Mouse (Mus musculus) left cerebral cortex, postnatal 10 days (tissue): Measurements from ENCODE around the gene Mettl13. TPM values are rescaled to one million over a fixed set of nuclear protein-coding genes. Genes with fewer than 3 reads are reported as not detected.
A peak's percentile ranks its signal among the peaks of the same experiment; 100 is the strongest.

ENCODE experiments used
- DNase-seq, 2 experiments: peaks; one replicate each; pipeline ENCODE4 v3.0.0; 2021 to 2022; ENCODE audit warnings: low spot score in 2 of 2, mixed read lengths in 1 of 2; ENCODE audit errors: extremely low spot score in 1 of 2
- intact Hi-C: fragments of 180-260 bp; cut with DNase I; formaldehyde crosslinking; loops from one replicate; pipeline ENCODE4 v1.15.1; 2025
- total RNA-seq, 2 experiments: library from RNA; stranded (reverse); gene quantifications; 2 replicates each; pipeline ENCODE4 v1.2.3; 2021

The Mettl13 gene
- total RNA-seq, result 10 to 100 TPM; 11.4 to 14.4 TPM

DNA sequence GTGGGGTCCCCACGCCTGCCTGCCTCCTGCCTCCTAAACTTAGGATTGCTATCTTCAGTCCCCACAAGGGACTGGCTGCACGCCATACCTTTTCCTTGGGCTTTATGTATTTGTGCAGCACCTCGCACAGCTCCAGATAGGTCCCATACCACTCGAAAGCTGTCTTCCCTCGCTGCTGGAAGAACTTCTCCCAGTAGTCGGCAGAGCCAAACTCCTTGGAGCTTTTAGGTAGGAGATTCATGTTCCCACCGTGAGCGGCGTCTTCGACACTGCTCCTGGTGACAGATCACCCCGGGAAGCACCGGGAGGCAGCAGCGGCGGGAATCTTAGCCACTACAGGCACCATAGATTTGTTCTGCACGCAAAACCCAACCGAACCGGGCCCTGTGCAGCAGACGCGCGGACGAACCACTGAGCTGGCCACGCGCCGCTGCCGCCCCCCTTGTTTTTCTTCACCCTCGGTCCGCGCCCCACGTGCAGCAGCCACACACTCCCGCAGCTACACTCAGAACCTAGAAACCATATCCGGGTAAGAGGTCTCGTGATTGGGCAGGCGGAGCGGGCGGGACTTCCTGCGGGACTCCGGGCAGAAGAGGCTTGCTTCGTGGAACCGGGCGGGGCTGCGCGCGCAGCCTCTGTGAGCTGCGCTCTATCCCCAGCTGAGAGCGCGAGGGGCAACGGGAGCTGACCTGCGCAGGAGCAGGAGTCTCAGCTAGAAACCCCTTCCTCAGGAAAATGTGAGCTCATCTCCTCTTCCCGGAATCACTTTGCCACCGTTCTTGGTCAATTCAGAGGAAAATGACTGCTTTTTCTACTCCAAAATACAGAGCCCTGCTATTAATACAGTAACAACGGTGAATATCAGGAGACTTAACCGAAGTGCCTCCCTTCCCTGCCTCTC lies at the start of gene Mettl13:
TSS of gene Mettl13 (minus strand) at position 536 of the 901 bp plus-strand sequence.
- intact Hi-C loops, result loop anchor here (2.0 to 10.0 kb wide), 2 partner anchors 117 to 573 kb away; partner anchors contain the start of gene 4930558K02Rik
- DNase-seq, result peak; percentile 89 to 94

- intact Hi-C loops, result no loop called here
- no peak for DNase-seq
Measured at GRCm38 (mm10) chr1:162597379-162598102, 49.2 kb upstream of the Mettl13 start.

DNA sequence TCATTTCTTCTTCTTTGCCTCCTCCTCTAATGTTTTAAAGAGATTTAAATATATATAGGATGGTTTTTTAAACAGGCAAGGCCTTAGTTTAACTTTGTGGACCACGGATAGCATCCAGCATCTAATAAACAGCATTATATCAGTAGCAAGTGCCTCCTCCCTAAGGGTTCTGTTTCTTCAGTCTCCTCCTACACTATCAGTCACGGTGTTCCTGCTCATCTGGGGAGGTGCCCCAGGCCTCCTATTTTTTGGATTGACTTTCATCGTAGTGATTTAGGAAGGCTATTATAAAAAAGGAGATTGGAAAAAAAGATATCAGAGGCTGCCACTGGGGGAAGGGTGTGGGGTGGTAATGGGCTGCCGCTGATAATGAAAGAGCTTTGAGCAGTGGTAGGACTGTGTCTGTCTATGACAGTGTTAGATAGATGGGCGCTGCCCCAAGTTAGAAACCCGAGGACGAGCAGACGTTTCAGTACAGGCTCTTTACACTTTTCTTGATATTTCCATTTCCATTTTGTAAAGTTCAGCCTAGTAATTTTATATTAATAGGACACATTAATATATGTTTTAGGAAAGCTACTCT lies 42.2 kb upstream of the Mettl13 start:
- intact Hi-C loops, result no loop called here
- DNase-seq, result no peak

DNA sequence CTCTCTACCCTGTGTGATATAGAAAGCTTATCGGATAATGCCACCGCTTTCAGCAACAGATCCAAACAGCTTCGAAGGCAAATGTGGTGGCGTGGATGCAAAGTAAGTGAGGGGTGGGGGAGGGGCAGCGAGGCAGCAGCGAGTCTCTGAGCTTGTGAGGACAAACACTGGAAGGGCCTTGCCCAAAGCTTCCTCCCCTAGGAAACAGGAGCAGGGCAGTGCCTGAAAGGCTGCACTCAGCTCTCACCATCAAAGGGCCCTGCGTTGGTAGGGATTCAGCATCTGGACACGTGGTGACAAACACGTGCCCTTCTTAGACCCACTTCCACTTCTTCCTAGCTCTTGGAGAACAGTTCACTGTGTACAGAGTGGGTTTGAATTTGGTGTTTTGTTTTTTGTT lies 41.1 kb upstream of the Mettl13 start:
- peak; percentile 16 to 38 for DNase-seq
- intact Hi-C loops, result loop anchor here (5.0 kb wide), 1 partner anchor 133 kb away; no protein-coding TSS in a partner anchor

- DNase-seq, result no peak
- intact Hi-C loops, result loop anchor here (5.0 kb wide), 1 partner anchor 134 kb away; no protein-coding TSS in a partner anchor
Measured at GRCm38 (mm10) chr1:162588606-162589005, 40.3 kb upstream of the Mettl13 start.

- intact Hi-C loops, result loop anchor here (5.0 kb wide), 1 partner anchor 136 kb away; no protein-coding TSS in a partner anchor
- no peak for DNase-seq
Measured at GRCm38 (mm10) chr1:162586282-162586681, 37.9 kb upstream of the Mettl13 start.

GRCm38 (mm10) chr1:162582884-162583283 lies 34.5 kb upstream of the Mettl13 start:
- intact Hi-C loops, result loop anchor here (5.0 kb wide), 1 partner anchor 84 kb away; no protein-coding TSS in a partner anchor
- DNase-seq, result no peak

DNA sequence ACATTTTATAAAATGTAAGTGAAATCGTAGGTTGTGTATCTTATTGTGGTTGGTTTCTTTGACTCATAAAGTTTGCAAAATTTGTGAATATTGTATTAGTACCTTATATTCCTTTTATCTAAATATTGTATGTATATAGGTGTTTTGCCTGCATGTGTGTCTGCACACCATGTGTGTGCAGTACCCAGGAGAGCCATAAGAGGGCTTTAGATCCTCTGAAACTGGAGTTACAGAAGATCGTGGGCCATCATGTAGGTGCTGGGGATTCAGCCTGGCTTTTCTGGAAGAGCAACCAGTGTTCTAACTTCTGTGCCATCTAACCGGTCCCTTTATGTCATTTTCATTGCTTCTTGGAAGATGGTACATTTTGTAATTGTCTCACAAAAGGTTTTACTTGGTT lies 26.7 kb upstream of the Mettl13 start:
- DNase-seq, result no peak
- intact Hi-C loops, result no loop called here

DNA sequence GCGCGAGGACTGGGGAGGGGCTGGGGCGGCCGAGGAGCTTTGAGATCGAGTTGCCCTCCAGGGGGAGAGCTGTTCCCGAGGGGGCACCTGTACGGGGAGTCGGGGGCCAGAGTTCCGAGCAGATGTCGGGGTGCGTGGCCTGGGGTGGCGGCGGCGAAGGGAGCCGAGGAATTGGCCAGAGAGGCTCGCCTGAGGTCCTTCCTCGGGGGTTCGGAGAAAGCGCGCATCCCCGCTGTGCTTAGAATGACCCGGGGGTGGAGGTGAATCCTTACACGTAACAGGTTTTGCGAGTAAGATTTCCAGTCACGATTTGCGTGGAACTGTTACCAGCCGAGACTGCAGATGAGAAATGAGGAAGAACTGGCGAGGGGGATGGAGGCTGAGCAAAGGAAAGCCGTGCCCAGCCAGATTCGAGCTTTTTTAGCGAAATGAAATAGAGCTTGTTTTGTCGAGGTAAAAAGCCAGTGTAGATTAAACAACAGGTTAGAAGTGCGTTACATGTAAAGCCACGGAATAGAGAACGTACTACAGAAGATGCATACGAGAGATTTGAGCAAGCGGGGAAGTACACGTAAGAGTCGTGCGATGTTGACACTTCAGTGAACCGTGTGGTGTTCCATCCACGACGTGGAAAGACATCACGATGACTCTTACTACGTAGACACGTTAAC lies 22.7 kb upstream of the Mettl13 start:
- intact Hi-C loops, result no loop called here
- peak in 1 of 2 experiments; percentile 35 for DNase-seq

GRCm38 (mm10) chr1:162570260-162570748 lies 22.0 kb upstream of the Mettl13 start, which contains the start of gene Vamp4:
Gene Vamp4 (plus strand): TSS chr1:162570515.
- intact Hi-C loops, result no loop called here
- peak; percentile 88 to 97 for DNase-seq

DNA sequence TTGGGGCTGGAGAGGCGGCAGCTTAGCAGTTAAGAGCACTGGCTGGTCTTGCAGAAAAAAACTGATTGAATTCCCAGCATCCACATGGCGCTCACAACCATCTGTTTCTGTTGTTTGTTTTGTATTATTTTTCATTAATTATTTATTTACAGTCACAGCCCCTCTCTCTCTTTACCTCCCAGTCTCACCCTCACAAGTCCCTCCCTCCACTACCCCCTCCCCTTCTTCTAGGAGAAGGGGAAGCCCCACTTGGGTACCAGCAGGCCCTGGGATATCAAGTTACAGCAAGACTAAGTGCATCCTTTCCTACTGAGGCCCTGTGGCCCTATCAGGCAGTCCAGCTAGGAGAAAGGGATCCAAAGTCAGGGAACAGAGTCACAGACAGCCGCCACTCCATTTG lies 19.0 kb upstream of the Mettl13 start:
- intact Hi-C loops, result no loop called here

DNA sequence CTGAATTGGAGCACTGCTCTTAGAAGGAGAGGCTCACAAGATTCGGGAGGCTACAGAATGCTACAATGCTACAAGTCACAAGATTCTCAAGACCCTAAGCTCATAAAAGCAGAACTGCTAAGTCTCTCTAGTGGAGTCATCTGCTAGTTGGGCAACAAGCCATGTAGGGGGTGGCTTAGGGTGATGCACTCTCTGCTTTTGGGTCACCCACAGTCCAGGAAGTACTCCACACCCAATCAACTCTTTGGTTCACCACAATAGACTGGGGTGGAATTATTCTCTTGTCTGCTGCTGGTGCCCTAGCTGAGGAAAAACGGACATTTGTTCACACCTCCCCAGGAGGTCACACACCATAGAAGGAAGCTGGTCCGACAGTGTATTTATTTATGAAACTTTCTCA lies 16.6 kb upstream of the Mettl13 start:
- peak in 1 of 2 experiments; percentile 28 for DNase-seq
- intact Hi-C loops, result no loop called here

More for the DNA sequence above, 19.0 kb upstream of the Mettl13 start:
- no peak for DNase-seq

- DNase-seq, result no peak
- intact Hi-C loops, result no loop called here
Measured at GRCm38 (mm10) chr1:162563236-162563635, 14.9 kb upstream of the Mettl13 start.

GRCm38 (mm10) chr1:162554193-162554592 lies 5.8 kb upstream of the Mettl13 start:
- intact Hi-C loops, result no loop called here
- DNase-seq, result no peak

GRCm38 (mm10) chr1:162552956-162553355 lies 4.6 kb upstream of the Mettl13 start:
- no peak for DNase-seq
- intact Hi-C loops, result no loop called here

DNA sequence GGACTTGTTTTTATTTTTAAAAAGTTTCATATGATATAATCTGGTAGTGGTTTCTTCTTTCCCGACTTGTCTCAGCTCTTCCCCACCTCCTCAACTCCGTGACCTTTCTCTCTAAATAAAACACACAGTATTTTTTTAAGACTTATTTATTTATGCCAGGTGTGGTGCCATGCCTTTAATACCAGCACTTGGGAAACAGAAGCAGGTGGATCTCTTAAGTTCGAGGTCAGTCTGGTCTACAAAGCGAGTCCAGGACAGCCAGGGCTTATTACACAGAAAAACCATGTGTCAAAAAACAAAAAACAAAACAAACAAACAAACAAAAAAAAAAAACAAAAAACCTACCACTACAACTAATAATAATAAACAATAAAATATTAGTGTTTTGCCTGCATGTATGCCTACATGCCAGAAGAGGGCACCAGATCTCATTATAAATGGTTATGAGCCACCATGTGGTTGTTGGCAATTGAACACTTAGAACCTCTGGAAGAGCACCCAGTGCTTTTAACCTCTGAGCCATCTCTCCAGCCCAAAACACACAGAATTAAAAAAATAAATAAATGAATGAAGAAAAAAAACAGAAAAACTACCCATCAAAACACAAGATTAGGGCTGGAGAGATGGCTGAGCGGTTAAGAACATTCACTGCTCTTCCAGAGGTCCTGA lies 1.4 kb upstream of the Mettl13 start:
- no peak for DNase-seq
- intact Hi-C loops, result loop anchor here (2.0 to 10.0 kb wide), 2 partner anchors 115 to 575 kb away; partner anchors contain the start of gene 4930558K02Rik

DNA sequence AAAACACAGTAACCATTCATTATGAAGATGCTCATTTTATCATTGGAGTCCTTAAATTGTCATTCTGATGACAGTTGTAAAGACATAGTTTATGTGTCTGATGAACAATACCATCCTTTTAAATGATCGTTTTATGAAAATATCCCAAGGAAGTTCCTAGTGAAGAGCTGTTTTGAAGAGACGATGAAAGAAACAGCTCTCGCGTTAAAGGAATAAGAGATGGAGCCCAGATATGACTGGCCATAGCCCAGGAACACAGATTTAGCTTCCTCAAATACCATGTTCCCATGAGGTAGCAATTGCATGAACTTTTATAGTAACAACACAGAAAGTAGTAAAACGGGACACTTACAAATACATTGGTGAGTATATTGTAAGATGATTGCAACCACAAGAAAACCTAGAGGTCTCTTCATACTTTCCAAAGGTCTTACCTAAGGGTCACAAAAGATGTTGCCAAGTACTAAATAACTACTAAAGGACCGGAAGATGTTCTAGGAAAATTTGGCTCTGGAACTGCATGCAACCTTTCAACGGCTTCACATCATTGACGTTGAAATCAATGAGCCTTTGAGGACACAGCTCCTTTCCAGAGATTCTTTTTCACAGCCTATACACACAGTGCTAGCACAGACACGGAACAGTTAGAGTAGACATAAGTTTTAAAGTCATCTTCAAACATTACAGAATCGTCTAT lies 714 bp upstream of the Mettl13 start:
- DNase-seq, result no peak
- intact Hi-C loops, result loop anchor here (2.0 to 10.0 kb wide), 2 partner anchors 116 to 574 kb away; partner anchors contain the start of gene 4930558K02Rik
